Mouse (Mus musculus) C2C12 (cell line): ENCODE measurements around the gene Disp3.

Experiments
- CTCF ChIP-seq: IDR thresholded peaks from one replicate; pipeline ENCODE4 v1.5.1; 2011; ENCODE audit not compliant: control insufficient read depth, insufficient read depth, insufficient read length
- FOSL1 ChIP-seq: IDR thresholded peaks from one replicate; pipeline ENCODE4 v1.8.0; 2011; ENCODE audit warnings: mild to moderate bottlenecking, low read length; ENCODE audit not compliant: poor library complexity, insufficient read depth, severe bottlenecking
- USF1 ChIP-seq: IDR thresholded peaks from one replicate; pipeline ENCODE4 v1.6.1; 2011; ENCODE audit warnings: low read depth, mild to moderate bottlenecking, control low read depth, moderate library complexity

DNA sequence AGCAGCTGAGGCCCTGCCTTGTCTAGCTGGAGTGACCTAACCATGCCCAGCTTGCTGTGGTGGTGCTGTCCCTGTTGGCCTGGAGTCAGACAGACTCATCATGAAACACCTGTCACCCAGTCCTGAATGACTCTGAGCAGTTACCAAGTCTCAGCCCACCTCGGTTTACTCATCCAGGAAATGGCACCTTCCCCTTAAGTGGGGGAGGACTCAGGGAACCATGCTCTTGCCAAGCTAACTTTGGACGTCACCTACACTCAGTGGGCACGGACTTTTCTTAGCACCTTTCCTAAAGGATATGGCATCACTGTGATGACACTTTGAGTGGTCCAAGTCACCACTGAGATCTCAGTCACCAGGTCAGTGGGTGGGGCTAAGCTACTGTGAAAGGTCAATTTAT, 38.2 kb upstream of the Disp3 start:
- TF ChIP-seq FOSL1, result no peak
- TF ChIP-seq USF1, result no peak
- no peak for TF ChIP-seq CTCF
